Mouse (Mus musculus): Measurements from ENCODE around the gene Mfap3l.

- TF ChIP-seq CTCF (IDR thresholded peaks at IDR 0.05; ENCODE audit: extremely low read depth, insufficient read length, insufficient replicate concordance, low read depth, low read length) (no peak), POLR2A (IDR thresholded peaks at IDR 0.05; ENCODE audit: low read depth, low read length) (no peak)
These were observed 10.9 kb downstream of the Mfap3l start for GRCm38 (mm10) chr8:60643416-60644020.

Measured in small intestine, adult 2 months (tissue).